Mouse (Mus musculus): Measurements from ENCODE around the gene Metap1. TPM values are rescaled to one million over a fixed set of nuclear protein-coding genes. Genes with fewer than 3 reads are reported as not detected.

Gene Metap1
- polyA plus RNA-seq, 1 experiment: 0.97 TPM

GRCm38 (mm10) chr3:138442203-138442602 is 47.1 kb downstream of the Metap1 start:
- peaks cover 22% of the 10 kb centered on the region for H3K36me3 ChIP-seq (ENCODE audit: control insufficient read depth)
- peak overlapping the region; percentile 94 for H3K4me3 ChIP-seq (replicated peaks)
- no peaks in the 10 kb centered on the region for H3K9me3 ChIP-seq (ENCODE audit: control insufficient read depth, low read length)
- TF ChIP-seq GATA1 (IDR thresholded peaks at IDR 0.05; ENCODE audit: low read length): no peak
- no peak for TF ChIP-seq TAL1 (IDR thresholded peaks at IDR 0.05; ENCODE audit: low read length)
- no peaks in the 10 kb centered on the region for H3K27me3 ChIP-seq (ENCODE audit: control insufficient read depth)
- peaks cover 24% of the 10 kb centered on the region for H3K4me1 ChIP-seq (ENCODE audit: control insufficient read depth)

- peaks cover 17% of the 10 kb centered on the region for H3K4me1 ChIP-seq (ENCODE audit: control insufficient read depth)
- TF ChIP-seq GATA1 (IDR thresholded peaks at IDR 0.05; ENCODE audit: low read length) (no peak), TAL1 (IDR thresholded peaks at IDR 0.05; ENCODE audit: low read length) (no peak)
- H3K9me3 ChIP-seq (ENCODE audit: control insufficient read depth, low read length): no peaks in the 10 kb centered on the region
- no peak overlapping the region for H3K4me3 ChIP-seq (replicated peaks)
- no peaks in the 10 kb centered on the region for H3K27me3 ChIP-seq (ENCODE audit: control insufficient read depth)
- H3K36me3 ChIP-seq (ENCODE audit: control insufficient read depth): no peaks in the 10 kb centered on the region
Measured at GRCm38 (mm10) chr3:138438716-138439115, 50.6 kb downstream of the Metap1 start.

DNA sequence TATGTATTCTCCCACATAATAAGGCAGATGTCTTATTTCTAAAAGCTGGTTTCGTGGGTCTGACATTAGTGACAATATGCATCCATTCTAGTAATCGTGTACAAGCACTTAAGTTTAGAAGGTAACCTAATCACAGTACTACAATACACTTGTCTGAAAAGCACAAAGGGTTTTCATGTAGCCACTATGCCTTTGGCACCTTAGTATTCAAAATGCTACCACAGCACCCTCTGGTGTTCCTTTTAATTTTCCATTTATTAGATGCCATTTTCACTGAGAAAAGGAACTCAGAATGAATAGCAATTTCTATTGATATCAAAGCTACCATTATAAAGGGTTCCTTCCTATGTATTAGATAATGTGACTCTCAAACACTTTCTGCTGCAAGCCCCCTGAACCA is 57.5 kb downstream of the Metap1 start:
- no peak for TF ChIP-seq GATA1 (IDR thresholded peaks at IDR 0.05; ENCODE audit: low read length)
- TF ChIP-seq TAL1 (IDR thresholded peaks at IDR 0.05; ENCODE audit: low read length): no peak
- no peaks in the 10 kb centered on the region for H3K36me3 ChIP-seq (ENCODE audit: control insufficient read depth)
- H3K4me1 ChIP-seq (ENCODE audit: control insufficient read depth): no peaks in the 10 kb centered on the region
- no peaks in the 10 kb centered on the region for H3K27me3 ChIP-seq (ENCODE audit: control insufficient read depth)
- no peak overlapping the region for H3K4me3 ChIP-seq (replicated peaks)
- H3K9me3 ChIP-seq (ENCODE audit: control insufficient read depth, low read length): no peaks in the 10 kb centered on the region

DNA sequence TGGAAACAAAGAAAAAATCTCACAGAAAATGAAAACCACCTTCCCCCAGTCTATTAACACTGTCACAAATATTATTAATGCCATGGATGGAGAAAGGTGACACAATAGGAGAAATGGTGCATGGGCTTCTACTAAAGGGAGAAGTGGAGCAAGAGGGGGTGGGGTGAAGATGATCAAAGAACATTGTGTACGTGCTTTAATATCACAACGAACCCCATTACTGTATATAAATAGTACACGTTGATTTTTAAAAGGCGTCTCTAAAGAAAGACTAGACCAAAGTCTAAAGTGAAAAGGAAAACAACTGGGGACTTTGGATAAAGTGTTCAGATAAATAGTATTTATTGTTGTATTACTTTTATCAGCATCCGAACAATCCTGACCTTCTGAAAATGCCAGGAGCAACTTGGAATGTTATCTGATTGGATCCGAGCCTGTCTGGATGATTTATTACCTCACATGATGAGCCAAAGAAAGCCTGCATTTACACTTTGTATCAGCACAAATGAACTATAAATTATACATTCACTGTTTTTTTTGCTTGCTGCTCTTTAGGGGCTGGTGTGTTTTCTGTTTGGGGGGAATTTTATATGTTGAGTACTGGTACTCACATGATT is 58.8 kb downstream of the Metap1 start:
- no peaks in the 10 kb centered on the region for H3K4me1 ChIP-seq (ENCODE audit: control insufficient read depth)
- TF ChIP-seq GATA1 (IDR thresholded peaks at IDR 0.05; ENCODE audit: low read length): no peak
- no peak for TF ChIP-seq TAL1 (IDR thresholded peaks at IDR 0.05; ENCODE audit: low read length)

DNA sequence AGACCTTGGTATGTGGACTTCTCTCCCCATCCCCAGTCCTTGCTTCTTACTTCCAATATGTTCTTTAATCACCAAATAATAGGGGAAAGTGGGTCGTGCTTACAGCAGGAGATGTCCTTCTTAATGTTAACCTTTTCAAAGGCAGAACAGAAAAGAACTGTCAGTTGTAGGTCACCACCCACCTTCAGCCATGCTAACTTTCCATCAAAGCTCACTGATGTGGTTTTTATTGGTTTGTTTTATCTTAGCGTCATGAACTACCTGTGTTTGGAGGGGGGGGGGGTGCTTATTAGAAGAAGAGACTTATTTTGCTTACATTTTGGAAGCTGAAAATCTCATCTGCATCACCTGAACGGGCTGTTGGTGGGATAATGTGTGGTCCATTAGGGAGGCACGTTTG is 65.1 kb downstream of the Metap1 start:
- TF ChIP-seq GATA1 (IDR thresholded peaks at IDR 0.05; ENCODE audit: low read length) (no peak), TAL1 (IDR thresholded peaks at IDR 0.05; ENCODE audit: low read length) (no peak)
- Histone ChIP-seq H3K4me3 (replicated peaks) (no peak overlapping the region), H3K27me3 (ENCODE audit: control insufficient read depth) (no peaks in the 10 kb centered on the region), H3K9me3 (ENCODE audit: control insufficient read depth, low read length) (no peaks in the 10 kb centered on the region), H3K36me3 (ENCODE audit: control insufficient read depth) (no peaks in the 10 kb centered on the region), H3K4me1 (ENCODE audit: control insufficient read depth) (no peaks in the 10 kb centered on the region)

More for the DNA sequence above, 58.8 kb downstream of the Metap1 start:
- H3K9me3 ChIP-seq (ENCODE audit: control insufficient read depth, low read length): no peaks in the 10 kb centered on the region
- no peaks in the 10 kb centered on the region for H3K36me3 ChIP-seq (ENCODE audit: control insufficient read depth)
- H3K27me3 ChIP-seq (ENCODE audit: control insufficient read depth): no peaks in the 10 kb centered on the region
- no peak overlapping the region for H3K4me3 ChIP-seq (replicated peaks)

DNA sequence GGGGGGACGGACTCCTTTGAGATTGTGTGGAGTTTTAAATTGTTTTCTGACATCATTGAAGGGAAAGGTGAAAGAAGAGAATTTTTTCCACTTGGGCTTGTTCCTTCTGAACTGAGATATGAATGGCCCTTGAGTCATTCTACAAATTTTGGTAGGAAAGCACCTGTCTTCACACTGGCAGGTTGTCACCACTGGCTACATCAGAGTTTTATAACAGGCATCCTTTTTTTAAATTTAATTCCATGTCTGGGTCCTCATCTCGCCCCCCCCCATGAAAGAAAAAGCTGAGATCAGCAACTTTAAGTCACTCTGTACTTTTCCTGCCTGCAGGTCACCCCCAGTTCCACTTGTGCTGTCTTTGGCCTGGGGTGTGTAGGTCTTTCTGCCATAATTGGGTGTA is 65.7 kb downstream of the Metap1 start:
- H3K27me3 ChIP-seq (ENCODE audit: control insufficient read depth): no peaks in the 10 kb centered on the region
- H3K9me3 ChIP-seq (ENCODE audit: control insufficient read depth, low read length): no peaks in the 10 kb centered on the region
- no peaks in the 10 kb centered on the region for H3K36me3 ChIP-seq (ENCODE audit: control insufficient read depth)
- no peak for TF ChIP-seq TAL1 (IDR thresholded peaks at IDR 0.05; ENCODE audit: low read length)
- no peak for TF ChIP-seq GATA1 (IDR thresholded peaks at IDR 0.05; ENCODE audit: low read length)
- H3K4me1 ChIP-seq (ENCODE audit: control insufficient read depth): no peaks in the 10 kb centered on the region
- H3K4me3 ChIP-seq (replicated peaks): no peak overlapping the region

- H3K36me3 ChIP-seq (ENCODE audit: control insufficient read depth): no peaks in the 10 kb centered on the region
- H3K27me3 ChIP-seq (ENCODE audit: control insufficient read depth): no peaks in the 10 kb centered on the region
- no peaks in the 10 kb centered on the region for H3K9me3 ChIP-seq (ENCODE audit: control insufficient read depth, low read length)
- H3K4me1 ChIP-seq (ENCODE audit: control insufficient read depth): no peaks in the 10 kb centered on the region
- TF ChIP-seq GATA1 (IDR thresholded peaks at IDR 0.05; ENCODE audit: low read length) (no peak), TAL1 (IDR thresholded peaks at IDR 0.05; ENCODE audit: low read length) (no peak)
- H3K4me3 ChIP-seq (replicated peaks): no peak overlapping the region
Measured at GRCm38 (mm10) chr3:138420385-138420784, 68.9 kb downstream of the Metap1 start.

DNA sequence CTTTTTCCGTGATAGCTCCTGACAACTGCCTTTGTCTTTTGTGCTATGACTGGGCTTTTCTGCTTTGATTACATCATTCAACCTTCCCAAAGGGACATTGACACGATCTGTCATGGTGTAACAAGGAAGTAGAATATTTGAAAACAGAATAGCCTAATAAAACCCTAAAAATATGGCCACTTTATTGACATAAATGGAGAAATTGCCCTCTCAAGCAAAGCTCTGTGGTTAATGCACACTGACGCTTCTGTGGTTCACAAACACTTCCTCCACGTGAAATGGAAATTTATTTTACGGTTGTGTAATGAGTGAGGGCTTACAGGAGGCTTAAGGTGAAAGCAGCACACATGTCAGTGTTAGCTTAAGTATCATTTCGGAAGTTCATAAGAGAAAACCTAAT is 69.9 kb downstream of the Metap1 start:
- H3K4me3 ChIP-seq (replicated peaks): no peak overlapping the region
- TF ChIP-seq TAL1 (IDR thresholded peaks at IDR 0.05; ENCODE audit: low read length) (no peak), GATA1 (IDR thresholded peaks at IDR 0.05; ENCODE audit: low read length) (no peak)

GRCm38 (mm10) chr3:138415121-138415690 is 74.1 kb downstream of the Metap1 start, which contains the start of gene Adh4:
TSS of gene Adh4 (plus strand) at chr3:138415466.
- Histone ChIP-seq H3K9me3 (ENCODE audit: control insufficient read depth, low read length) (no peaks in the 10 kb centered on the region), H3K4me3 (replicated peaks) (no peak within 1 kb of the TSS), H3K36me3 (ENCODE audit: control insufficient read depth) (no peaks in the 10 kb centered on the region), H3K27me3 (ENCODE audit: control insufficient read depth) (no peaks in the 10 kb centered on the region), H3K4me1 (ENCODE audit: control insufficient read depth) (no peaks in the 10 kb centered on the region)
- TF ChIP-seq GATA1 (IDR thresholded peaks at IDR 0.05; ENCODE audit: low read length) (no peak), TAL1 (IDR thresholded peaks at IDR 0.05; ENCODE audit: low read length) (no peak)

More for the DNA sequence above, 69.9 kb downstream of the Metap1 start:
- no peaks in the 10 kb centered on the region for H3K27me3 ChIP-seq (ENCODE audit: control insufficient read depth)
- no peaks in the 10 kb centered on the region for H3K9me3 ChIP-seq (ENCODE audit: control insufficient read depth, low read length)
- H3K36me3 ChIP-seq (ENCODE audit: control insufficient read depth): no peaks in the 10 kb centered on the region
- H3K4me1 ChIP-seq (ENCODE audit: control insufficient read depth): no peaks in the 10 kb centered on the region

Data from erythroblast, embryonic 14.5 days (primary cell).